Mouse (Mus musculus): ENCODE measurements at regions not wholly inside any gene's neighbourhood (a gene's known extent, or its start where the extent isn't known, plus 50 kb on each side); places are given as distances from the start of the nearest gene placed in this dataset.

DNA sequence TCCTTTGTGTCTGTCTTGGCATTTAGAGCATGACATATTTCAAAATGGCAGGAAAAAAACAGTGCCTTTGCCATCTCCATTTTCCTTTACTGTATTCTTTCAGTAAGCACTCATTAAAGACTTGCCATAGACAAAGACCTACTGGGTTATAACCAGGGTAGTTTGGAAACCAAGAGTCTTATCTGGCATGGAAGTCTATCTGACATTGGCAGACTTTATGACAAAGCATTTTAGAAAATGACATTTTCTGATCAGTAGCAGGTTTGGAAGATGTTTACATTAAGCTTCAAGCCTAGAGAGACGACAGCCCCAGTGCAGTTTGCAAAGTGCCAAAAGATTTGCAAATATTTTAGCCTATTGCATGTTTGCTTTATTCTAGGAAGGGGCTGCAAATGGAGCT, 102.5 kb upstream of the Col8a1 start:
- WGBS = 26% methylated on average over 1 of the region's 1 CpGs
- H3K36me3 ChIP-seq (ENCODE audit: control insufficient read depth, insufficient read depth, low read length) = no peaks in the 10 kb centered on the region
- H3K79me2 ChIP-seq (ENCODE audit: control insufficient read depth, insufficient read depth, low read length) = no peaks in the 10 kb centered on the region
- no peak overlapping the region for H3K27ac ChIP-seq (replicated peaks; ENCODE audit: insufficient read depth, low read depth, low read length)
- H3K9ac ChIP-seq (ENCODE audit: low read depth, low read length) = no peak overlapping the region
- TF ChIP-seq CTCF (IDR thresholded peaks at IDR 0.05; ENCODE audit: low read depth, low read length) (no peak), POLR2A (IDR thresholded peaks at IDR 0.05; ENCODE audit: extremely low read depth, insufficient read depth, low read length) (no peak)
- H3K4me1 ChIP-seq (ENCODE audit: control insufficient read depth, insufficient read depth, low read length) = no peaks in the 10 kb centered on the region
- no peak for DNase-seq (ENCODE audit: extremely low read depth, low read depth, low spot score)
- no peaks in the 10 kb centered on the region for H3K27me3 ChIP-seq (ENCODE audit: control insufficient read depth, insufficient read depth, low read length)
- H3K4me3 ChIP-seq (ENCODE audit: insufficient read depth, low read depth, low read length) = no peak overlapping the region

DNA sequence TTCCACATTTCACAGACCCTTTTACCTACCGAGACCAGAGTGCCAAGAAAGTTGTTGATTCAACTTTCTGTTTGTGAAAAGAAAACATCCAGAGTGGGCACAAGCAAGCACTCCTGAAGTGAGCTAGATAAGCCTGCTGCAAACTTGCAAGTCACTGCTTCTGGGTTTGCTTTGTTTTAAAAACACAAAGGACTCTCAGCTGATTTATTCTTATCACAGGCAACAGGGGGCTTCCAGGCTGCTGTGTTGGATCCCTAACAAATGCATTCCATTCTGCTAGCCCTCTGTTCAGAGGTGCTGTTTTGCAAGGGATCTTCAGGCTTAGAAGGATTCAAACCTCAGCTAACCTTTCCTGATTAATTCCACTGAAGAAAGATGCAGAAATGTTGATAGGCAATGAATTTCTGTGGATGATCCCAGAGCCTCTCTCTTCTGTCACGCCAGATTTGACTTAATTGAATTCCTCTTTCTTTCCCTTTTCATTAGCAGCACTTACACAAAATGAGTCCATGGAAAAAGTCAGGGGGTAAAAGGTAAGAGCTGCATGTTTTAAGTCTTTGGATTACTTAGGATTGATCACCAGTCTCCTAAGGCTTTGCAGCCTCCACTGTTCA, 103.7 kb upstream of the Col8a1 start:
- TF ChIP-seq POLR2A (IDR thresholded peaks at IDR 0.05; ENCODE audit: extremely low read depth, insufficient read depth, low read length) = no peak
- Histone ChIP-seq H3K79me2 (ENCODE audit: control insufficient read depth, insufficient read depth, low read length) (no peaks in the 10 kb centered on the region), H3K36me3 (ENCODE audit: control insufficient read depth, insufficient read depth, low read length) (no peaks in the 10 kb centered on the region), H3K4me1 (ENCODE audit: control insufficient read depth, insufficient read depth, low read length) (no peaks in the 10 kb centered on the region), H3K27me3 (ENCODE audit: control insufficient read depth, insufficient read depth, low read length) (no peaks in the 10 kb centered on the region), H3K9ac (ENCODE audit: low read depth, low read length) (no peak overlapping the region), H3K4me3 (ENCODE audit: insufficient read depth, low read depth, low read length) (no peak overlapping the region), H3K27ac (replicated peaks; ENCODE audit: insufficient read depth, low read depth, low read length) (no peak overlapping the region)
- no peak for DNase-seq (ENCODE audit: extremely low read depth, low read depth, low spot score)
- whole genome bisulfite sequencing = 11% methylated on average over 2 of the region's 2 CpGs

DNA sequence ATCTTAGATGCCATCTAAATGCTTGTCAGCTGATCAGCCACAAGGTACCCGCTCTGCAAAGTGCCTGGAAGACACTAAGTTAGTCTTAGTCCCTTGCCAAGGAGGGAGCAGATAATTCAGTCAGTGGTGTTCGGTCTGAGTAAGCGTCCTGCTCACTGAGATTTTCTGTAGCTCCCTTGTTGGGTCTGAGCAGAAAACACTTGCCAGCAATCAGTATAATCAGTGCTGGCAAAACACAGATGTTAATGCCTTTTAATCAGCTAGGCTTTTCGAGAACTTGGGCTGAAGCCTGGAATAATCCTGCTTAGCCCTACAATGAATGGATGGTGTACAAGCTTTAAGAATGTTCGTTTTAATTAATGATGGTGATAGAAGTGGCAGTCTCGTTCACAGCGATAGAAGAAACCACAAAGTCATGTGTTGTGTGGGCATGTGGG, 104.2 kb upstream of the Col8a1 start:
- Histone ChIP-seq H3K79me2 (ENCODE audit: control insufficient read depth, insufficient read depth, low read length) (no peaks in the 10 kb centered on the region), H3K27me3 (ENCODE audit: control insufficient read depth, insufficient read depth, low read length) (no peaks in the 10 kb centered on the region), H3K4me1 (ENCODE audit: control insufficient read depth, insufficient read depth, low read length) (no peaks in the 10 kb centered on the region), H3K4me3 (ENCODE audit: insufficient read depth, low read depth, low read length) (no peak overlapping the region), H3K9ac (ENCODE audit: low read depth, low read length) (no peak overlapping the region), H3K27ac (replicated peaks; ENCODE audit: insufficient read depth, low read depth, low read length) (no peak overlapping the region), H3K36me3 (ENCODE audit: control insufficient read depth, insufficient read depth, low read length) (no peaks in the 10 kb centered on the region)
- no peak for DNase-seq (ENCODE audit: extremely low read depth, low read depth, low spot score)
- 33% methylated on average over 7 of the region's 7 CpGs for WGBS
- TF ChIP-seq CTCF (IDR thresholded peaks at IDR 0.05; ENCODE audit: low read depth, low read length) (no peak), POLR2A (IDR thresholded peaks at IDR 0.05; ENCODE audit: extremely low read depth, insufficient read depth, low read length) (no peak)

DNA sequence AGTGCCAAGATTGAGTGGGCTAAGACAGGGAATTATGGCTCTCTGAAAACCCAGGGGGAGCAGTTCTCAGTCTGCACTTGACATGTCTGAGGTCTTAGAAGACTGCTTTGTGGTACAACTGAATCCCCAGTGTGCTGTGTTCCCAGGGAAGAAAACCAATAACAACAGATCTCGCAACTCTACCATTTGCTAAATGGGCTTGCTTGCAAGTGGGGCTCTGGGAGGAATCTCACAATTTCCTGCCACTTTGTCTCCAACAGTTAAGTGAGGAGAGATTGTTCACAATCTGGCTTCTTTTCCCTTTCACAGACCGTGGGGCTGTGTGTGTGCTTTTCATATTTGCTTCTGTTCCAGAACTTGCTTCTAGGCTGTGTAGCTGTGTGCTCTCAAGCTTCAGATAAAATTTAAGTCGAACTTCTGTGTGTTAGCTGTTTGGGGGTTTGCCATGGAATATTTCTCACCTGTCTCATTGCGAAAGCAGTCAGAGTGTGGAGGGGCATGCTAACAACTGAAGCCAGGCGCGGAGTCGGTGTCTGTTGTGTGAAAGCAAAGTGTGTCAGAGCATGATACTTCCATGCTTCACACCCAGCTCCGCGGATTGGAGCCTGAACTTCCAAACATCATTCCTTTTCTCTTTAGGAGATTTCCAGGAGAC, 108.8 kb upstream of the Col8a1 start:
- Histone ChIP-seq H3K4me3 (ENCODE audit: insufficient read depth, low read depth, low read length) (no peak overlapping the region), H3K4me1 (ENCODE audit: control insufficient read depth, insufficient read depth, low read length) (no peaks in the 10 kb centered on the region), H3K9ac (ENCODE audit: low read depth, low read length) (no peak overlapping the region), H3K27me3 (ENCODE audit: control insufficient read depth, insufficient read depth, low read length) (no peaks in the 10 kb centered on the region), H3K27ac (replicated peaks; ENCODE audit: insufficient read depth, low read depth, low read length) (no peak overlapping the region), H3K36me3 (ENCODE audit: control insufficient read depth, insufficient read depth, low read length) (no peaks in the 10 kb centered on the region), H3K79me2 (ENCODE audit: control insufficient read depth, insufficient read depth, low read length) (no peaks in the 10 kb centered on the region)
- WGBS = 82% methylated on average over 9 of the region's 9 CpGs
- no peak for DNase-seq (ENCODE audit: extremely low read depth, low read depth, low spot score)
- no peak for TF ChIP-seq CTCF (IDR thresholded peaks at IDR 0.05; ENCODE audit: low read depth, low read length)
- TF ChIP-seq POLR2A (IDR thresholded peaks at IDR 0.05; ENCODE audit: extremely low read depth, insufficient read depth, low read length) = no peak

DNA sequence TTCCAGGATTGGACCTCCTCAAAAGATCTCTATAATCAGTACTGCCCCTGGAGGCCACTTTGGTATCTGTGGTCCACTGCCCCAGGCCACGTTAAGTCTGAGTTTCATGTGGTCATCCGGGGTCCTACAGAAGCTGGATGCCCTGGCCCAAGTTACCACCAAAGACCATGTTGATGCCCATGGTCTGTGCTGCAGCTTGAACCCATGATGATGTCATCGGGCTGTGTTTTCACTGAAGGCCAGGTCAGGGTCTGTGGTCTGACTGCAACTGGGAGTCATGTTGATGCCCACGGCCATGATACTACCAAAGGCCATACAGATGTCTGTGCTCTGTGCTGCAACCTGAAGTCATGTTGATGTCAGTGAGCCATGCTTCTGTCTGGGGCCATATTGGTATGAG, 122.3 kb upstream of the Col8a1 start:
- WGBS = 88% methylated on average over 4 of the region's 4 CpGs
- Histone ChIP-seq H3K9ac (ENCODE audit: low read depth, low read length) (no peak overlapping the region), H3K4me1 (ENCODE audit: control insufficient read depth, insufficient read depth, low read length) (no peaks in the 10 kb centered on the region), H3K27me3 (ENCODE audit: control insufficient read depth, insufficient read depth, low read length) (no peaks in the 10 kb centered on the region), H3K79me2 (ENCODE audit: control insufficient read depth, insufficient read depth, low read length) (no peaks in the 10 kb centered on the region), H3K36me3 (ENCODE audit: control insufficient read depth, insufficient read depth, low read length) (no peaks in the 10 kb centered on the region), H3K4me3 (ENCODE audit: insufficient read depth, low read depth, low read length) (no peak overlapping the region), H3K27ac (replicated peaks; ENCODE audit: insufficient read depth, low read depth, low read length) (no peak overlapping the region)
- TF ChIP-seq POLR2A (IDR thresholded peaks at IDR 0.05; ENCODE audit: extremely low read depth, insufficient read depth, low read length) = no peak
- no peak for TF ChIP-seq CTCF (IDR thresholded peaks at IDR 0.05; ENCODE audit: low read depth, low read length)
- no peak for DNase-seq (ENCODE audit: extremely low read depth, low read depth, low spot score)

DNA sequence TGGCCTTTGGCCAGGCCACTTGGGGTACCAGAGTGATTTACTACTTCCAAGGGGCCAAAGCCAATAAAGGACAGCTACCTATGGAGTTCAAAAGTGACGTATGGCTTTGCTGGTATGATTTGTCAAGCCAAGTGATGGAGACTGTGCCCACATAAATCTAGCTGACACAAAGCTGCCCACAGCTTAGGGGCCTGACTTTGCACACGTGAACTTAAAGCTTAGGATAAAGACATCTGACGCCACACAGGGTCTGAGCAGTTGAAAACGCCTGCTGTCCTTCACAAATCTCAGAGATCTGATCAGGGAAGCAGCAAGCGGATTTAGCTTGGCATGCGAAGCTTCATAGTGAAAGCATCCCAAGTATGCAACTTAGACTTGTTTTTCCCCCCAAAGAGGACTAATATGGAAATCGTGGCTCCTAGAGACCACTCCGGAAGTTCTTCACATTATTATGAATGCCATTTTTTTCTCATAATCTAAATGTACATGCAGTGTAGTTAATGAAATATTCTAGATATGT, 127.1 kb upstream of the Col8a1 start:
- Histone ChIP-seq H3K27ac (replicated peaks; ENCODE audit: insufficient read depth, low read depth, low read length) (no peak overlapping the region), H3K27me3 (ENCODE audit: control insufficient read depth, insufficient read depth, low read length) (no peaks in the 10 kb centered on the region), H3K36me3 (ENCODE audit: control insufficient read depth, insufficient read depth, low read length) (no peaks in the 10 kb centered on the region), H3K79me2 (ENCODE audit: control insufficient read depth, insufficient read depth, low read length) (no peaks in the 10 kb centered on the region), H3K4me1 (ENCODE audit: control insufficient read depth, insufficient read depth, low read length) (no peaks in the 10 kb centered on the region), H3K4me3 (ENCODE audit: insufficient read depth, low read depth, low read length) (no peak overlapping the region), H3K9ac (ENCODE audit: low read depth, low read length) (no peak overlapping the region)
- DNase-seq (ENCODE audit: extremely low read depth, low read depth, low spot score) = no peak
- 80% methylated on average over 8 of the region's 8 CpGs for WGBS
- TF ChIP-seq POLR2A (IDR thresholded peaks at IDR 0.05; ENCODE audit: extremely low read depth, insufficient read depth, low read length) (no peak), CTCF (IDR thresholded peaks at IDR 0.05; ENCODE audit: low read depth, low read length) (no peak)
